Mouse (Mus musculus) forelimb bud, embryonic 11.5 days (tissue): ENCODE measurements at regions not wholly inside any gene's neighbourhood (a gene's known extent, or its start where the extent isn't known, plus 50 kb on each side); places are given as distances from the start of the nearest gene placed in this dataset.

Source experiments
- DNase-seq: peaks from one replicate; pipeline ENCODE4 v3.0.0-alpha.2; 2012; ENCODE audit warnings: low read depth, low spot score

DNA sequence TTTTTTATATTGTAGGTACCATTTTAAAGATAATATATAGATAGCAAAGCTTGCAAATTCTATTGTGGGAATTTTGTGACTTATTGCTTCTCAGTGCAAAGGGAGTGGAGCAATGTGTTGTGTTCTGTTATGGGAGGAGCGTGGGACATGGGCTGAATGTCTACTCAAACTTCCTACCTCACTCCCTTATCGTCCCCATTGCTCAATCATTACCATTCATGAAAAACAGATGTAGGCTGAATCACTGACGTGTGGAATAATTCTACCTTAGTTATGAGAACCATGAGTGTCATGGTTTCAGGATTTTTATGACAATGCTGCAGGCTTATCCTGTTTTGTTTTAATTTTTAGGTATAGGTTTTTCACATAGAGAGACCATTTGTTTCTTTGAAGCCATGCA lies 119.0 kb upstream of the Ednra start:
- DNase-seq: no peak

GRCm38 (mm10) chr8:77850523-77850922 lies 126.3 kb upstream of the Ednra start:
- DNase-seq: no peak

DNA sequence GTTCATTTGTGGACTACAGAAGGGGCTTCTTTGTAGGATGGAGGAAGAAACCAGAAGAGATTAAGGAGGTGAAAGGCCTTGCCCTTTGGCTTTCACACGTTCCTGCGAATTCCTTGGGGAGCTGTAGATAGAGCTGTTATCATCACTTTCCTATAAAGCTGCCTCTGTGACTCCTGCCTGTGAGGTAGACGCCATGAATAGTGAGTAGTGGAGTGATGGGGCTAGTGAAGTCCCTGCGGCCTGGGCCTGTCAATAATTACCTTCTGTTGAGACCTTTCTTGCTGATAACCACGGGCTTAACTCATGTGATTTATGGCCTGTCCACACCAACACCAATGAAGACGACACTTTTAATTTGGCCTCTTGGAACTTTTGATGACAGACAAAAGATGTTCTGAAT lies 146.0 kb upstream of the Ednra start:
- DNase-seq: no peak

DNA sequence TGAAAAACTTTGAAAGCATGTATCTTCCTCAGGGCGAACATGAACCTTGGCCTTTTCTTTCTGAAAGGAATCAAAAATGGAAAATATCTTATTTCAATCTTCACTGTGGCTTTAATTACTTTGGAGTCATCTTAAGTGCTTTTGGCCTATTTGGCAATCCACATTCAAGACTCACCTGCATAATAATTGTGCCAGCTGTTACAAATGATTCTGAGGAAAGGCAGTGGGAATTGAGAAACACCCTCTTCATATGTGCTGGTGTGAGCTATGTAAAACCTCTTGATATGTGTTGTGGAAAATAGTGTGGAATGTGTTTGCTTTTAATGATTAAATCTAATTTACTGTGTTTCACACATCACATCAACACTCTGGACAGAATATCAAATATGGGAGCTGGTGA lies 148.5 kb upstream of the Ednra start:
- DNase-seq: no peak

- no peak for DNase-seq
These were observed 195.5 kb upstream of the Ednra start for GRCm38 (mm10) chr8:77919776-77920175.

DNA sequence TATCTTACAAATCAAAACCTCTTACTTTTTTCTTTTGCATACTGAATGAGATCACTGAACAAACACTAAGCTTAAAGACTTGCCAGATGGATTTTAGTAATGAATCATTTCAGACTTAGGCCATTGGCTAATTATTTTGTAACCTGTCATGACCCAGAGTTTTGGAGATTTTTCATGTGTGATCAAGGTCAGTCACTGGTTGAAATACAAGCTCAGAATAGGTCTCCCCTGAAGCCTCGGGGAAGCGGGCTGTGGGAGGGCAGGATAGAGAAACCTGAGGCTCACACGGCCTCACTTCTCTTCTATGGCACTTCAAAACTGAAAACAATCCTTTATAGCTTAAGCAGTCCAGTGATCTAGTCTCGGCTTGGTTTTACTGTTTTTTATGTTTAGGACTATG lies 197.6 kb upstream of the Ednra start:
- DNase-seq: no peak

DNA sequence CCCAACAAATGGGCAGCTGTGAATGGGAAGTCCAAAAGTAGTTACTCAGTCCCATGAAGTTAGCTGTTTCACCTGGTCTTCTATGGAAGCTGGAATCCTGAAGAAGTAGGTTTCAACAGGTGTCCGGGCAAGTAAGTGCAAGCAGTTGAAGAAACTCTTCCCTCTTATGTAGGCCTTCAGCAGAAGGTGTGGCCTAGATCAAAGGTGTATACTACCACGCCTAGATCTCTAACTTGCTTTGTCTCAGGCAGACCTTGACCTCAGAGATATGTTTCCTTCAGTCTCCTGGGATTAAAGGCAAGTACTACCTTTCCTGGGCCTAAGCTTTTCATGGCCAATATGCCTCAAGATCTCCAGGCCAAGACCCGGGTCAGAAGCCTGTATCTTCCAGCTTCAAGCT lies 223.4 kb upstream of the Ednra start:
- DNase-seq: no peak

- no peak for DNase-seq
These were observed 225.4 kb upstream of the Ednra start for GRCm38 (mm10) chr8:77949640-77950039.

DNA sequence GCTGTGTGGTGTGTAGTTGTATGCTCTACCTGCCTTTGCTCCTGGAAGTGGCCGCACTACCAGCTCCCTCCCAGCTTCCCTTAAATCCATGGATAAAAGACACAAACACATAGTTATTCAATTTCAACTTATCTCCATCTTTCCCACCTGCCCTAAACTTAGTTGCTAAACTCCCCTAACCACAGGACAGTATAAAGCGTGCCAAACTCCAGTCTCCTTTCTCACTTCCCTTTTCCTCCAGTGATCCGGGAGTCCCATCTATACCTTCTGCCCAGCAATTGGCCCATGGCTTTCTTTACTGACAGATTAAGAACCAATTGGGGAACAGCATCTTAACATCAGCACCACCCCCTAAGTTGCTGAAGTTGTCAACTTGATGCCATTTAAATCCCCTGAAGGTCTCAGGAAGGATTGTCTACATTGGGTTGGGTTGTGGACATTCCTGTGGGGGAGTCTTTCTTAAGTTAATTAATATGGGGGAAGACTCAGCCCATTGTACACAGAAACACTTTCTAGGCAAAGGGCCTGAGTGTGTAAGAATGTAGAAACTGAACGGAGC lies 234.6 kb upstream of the Ednra start:
- no peak for DNase-seq

DNA sequence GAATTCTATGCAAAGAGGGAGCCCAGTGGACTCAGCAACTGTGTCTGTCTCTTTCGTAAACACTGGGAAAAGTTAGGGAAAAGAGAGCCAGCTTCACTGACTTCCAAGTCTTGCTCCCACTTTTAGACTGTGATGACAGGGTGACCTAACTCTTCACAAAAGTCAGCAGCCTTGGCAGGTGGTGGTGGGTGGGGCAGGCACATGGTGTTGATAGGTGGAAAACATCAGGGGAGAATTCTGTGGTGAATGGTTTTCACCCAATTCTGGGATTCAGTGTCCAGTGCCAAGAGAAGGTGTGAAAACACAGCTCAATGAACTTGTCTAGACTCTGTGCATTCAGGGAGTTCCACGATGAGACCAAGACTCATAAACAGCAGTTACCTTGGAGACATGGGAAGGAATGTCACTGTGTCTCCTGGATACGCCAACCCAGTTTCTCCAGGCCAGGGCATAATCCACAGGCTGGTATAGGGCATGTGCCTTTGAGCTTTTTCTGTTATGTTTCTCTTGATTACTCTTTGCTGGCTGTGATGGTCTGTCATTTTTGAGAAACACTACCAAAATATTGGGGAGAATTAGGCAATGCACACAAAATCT lies 238.9 kb upstream of the Ednra start:
- no peak for DNase-seq

DNA sequence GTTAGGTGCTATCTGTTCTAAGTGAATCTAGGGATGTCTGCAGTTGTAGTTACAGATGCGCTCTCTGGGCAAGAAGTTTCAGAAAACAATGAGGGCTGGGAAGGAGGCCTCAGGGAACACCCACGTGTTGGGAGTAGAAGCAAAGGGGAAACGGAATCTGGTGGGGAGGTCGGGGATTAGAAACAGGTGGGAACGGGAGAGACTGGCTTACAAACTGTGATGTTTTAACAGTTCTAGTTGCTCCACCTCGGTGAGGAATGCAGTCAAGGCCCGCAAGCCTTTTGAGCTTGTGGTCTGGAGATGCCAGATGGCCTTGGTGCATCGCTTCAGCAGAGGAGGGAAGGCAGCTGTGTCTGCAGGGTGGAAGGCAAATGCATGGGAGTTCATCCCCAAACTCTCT lies 242.7 kb upstream of the Ttc29 start:
- peak; percentile 57 for DNase-seq

- DNase-seq: peak; percentile 19
These were observed 239.4 kb upstream of the Ttc29 start for GRCm38 (mm10) chr8:77973714-77974113.

GRCm38 (mm10) chr8:77979106-77979505 lies 234.0 kb upstream of the Ttc29 start:
- DNase-seq: no peak

DNA sequence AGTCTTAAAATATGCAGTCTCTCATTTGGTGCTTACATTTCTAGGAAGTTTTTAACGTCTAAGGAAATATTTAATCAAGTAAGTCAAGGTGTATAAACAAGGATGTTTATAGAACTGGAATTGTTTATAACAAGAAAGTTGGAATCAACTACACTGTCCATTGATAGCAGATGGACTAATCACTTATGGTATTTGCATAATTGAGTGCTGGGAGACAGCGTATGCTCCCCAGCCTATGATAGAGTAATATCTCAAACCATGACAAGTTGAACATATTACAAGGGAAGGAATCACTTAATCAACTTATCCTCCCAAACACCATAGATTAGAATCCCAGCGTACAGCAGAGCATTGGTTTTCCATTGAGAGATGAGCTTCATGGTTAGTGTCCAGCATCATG lies 232.4 kb upstream of the Ttc29 start:
- no peak for DNase-seq

DNA sequence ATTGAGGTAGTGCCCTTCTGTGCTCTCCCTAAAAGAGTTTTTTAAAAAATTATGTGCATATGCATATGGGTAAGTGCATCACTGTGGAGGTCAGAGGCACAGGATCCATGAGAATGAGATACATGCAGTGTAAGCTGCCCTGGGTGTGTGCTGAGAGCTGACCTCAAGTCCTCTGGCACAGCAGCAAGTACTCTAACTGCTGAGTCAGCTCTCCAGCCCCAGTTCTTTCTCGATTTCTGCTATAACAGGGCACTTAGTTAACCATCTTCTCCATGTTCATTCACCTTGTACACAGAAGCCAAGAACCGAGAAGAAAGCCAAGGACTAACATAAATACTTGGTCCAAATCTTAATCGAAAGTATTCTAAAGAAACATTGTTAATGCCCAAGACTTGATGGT lies 231.1 kb upstream of the Ttc29 start:
- no peak for DNase-seq

GRCm38 (mm10) chr8:77983476-77983875 lies 229.6 kb upstream of the Ttc29 start:
- no peak for DNase-seq

GRCm38 (mm10) chr8:77987237-77987636 lies 225.9 kb upstream of the Ttc29 start:
- DNase-seq: no peak

DNA sequence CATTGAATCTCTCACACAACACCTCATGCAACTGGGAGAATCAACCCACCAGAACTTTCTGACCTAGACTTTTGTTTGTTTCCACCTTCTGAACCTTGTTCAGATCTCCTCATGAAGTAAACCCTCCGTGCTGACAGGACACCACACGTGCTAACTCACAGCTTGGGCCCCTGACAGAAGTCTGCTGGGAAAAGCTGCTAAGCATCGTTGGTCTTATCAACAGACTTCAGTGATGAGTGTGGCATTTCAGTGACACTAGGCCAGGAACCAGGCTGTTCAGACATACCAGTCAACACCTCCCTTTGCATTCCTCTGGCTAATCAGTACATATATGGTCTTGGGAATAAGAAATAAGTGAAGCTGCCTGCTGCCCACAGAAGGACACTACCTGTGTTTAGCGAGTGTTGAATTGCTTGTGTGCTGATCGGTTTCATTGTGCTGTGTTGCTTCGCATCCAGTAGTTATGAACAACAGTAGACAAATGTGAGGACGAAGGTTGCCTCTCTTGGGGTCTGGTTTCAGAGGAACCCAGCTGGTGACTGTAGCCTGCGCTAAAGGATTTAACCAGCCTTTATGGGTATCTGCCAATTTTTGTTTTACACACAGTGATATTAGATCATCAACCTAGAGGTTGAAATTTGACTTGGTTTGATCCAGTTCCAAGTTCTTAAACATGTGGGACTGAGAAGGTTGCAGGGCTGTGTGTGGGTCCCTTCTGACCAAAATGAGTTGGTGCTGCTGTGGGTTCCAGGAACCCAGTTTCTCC lies 224.6 kb upstream of the Ttc29 start:
- DNase-seq: no peak

- DNase-seq: no peak
These were observed 222.0 kb upstream of the Ttc29 start for GRCm38 (mm10) chr8:77991050-77991449.

GRCm38 (mm10) chr8:78000303-78000702 lies 212.8 kb upstream of the Ttc29 start:
- DNase-seq: no peak

GRCm38 (mm10) chr8:78001656-78002055 lies 211.4 kb upstream of the Ttc29 start:
- no peak for DNase-seq

- DNase-seq: peak; percentile 29
These were observed 211.0 kb upstream of the Ttc29 start for GRCm38 (mm10) chr8:78002071-78002470.

DNA sequence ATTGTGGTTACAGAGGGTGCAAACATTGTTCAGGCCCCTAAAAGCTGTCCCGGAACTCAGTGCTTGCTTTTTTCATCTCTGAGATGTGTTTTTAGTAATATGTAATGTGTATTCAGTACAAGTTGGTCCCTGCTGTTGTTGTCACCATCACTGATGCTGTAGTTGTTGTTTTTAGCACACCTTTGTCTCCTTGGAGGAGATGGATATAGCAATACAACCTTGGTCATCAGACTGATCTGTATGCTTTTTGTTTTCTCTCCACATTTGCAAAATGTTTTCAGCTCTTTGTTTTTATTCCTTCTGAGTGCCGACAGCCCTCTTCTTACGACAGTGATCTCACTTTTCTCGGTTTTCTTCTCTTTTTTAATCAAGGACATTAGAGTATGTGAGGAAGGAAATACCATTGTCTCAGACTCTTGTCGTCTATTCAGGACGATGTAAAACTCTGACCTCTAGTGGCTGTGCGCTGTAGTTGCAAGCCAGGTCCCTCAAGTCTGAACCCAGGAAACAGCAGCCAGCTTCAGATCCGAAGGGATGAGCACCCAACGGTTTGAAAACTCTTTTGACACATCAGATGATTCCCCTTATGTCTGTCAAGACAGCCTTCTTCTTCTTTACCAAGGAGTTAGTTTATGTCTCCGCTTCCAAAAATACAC lies 209.1 kb upstream of the Ttc29 start:
- peak; percentile 70 for DNase-seq
